Comparison of ENCODE assay signal across 17 mouse cellular contexts in genomic region chr11:97830501-97830900, GRCm38 (mm10). TPM values are rescaled to one million over a fixed set of nuclear protein-coding genes. Genes with fewer than 3 reads are reported as not detected.
A peak's percentile ranks its signal among the peaks of the same experiment; 100 is the strongest.
DNase-seq lines count a peak whose midpoint lies in the region; ATAC-seq and TF ChIP-seq lines count a peak whose summit lies in the region.
"Had no signal": no experiment of that assay in that cellular context is flagged by ENCODE, and none has a peak within 500 bp of the region (broad histone marks: within the 10 kb centered on the region; RNA-seq: fewer than 3 reads in every experiment).

No protein-coding gene starts in this region.

- H3K4me3 ChIP-seq in lung, embryonic 14.5 days (ENCODE audit: low read depth, low read length): no peak overlapping the region
- no peak overlapping the region for H3K4me3 ChIP-seq in lung, adult 2 months (replicated peaks; ENCODE audit: extremely low read depth, low read depth, low read length)
- H3K4me3 ChIP-seq: embryonic facial prominence, embryonic 15.5 days; lung, embryonic 15.5 days; midbrain, embryonic 13.5 days had no signal

- H3K36me3 ChIP-seq in lung, embryonic 14.5 days (ENCODE audit: insufficient read depth): peaks cover 90% of the 10 kb centered on the region
- peaks cover 6% of the 10 kb centered on the region for H3K36me3 ChIP-seq in splenic B cell, adult 2 months (ENCODE audit: control insufficient read depth, insufficient read depth, low read length, poor library complexity, severe bottlenecking)

- WGBS in lung, embryonic 14.5 days: 74% methylated on average over 6 of the region's 6 CpGs
- 38% methylated on average over 6 of the region's 6 CpGs for WGBS in lung, adult 2 months

- intact Hi-C loops in heart, postnatal 25 days (cut with DNase I): no loop called here
- intact Hi-C loops in left cerebral cortex, postnatal 14 days (cut with DNase I): no loop called here

- no peaks in the 10 kb centered on the region for H3K27me3 ChIP-seq in lung, embryonic 14.5 days (ENCODE audit: insufficient read depth, low read length)
- no peaks in the 10 kb centered on the region for H3K27me3 ChIP-seq in splenic B cell, adult 2 months (ENCODE audit: control insufficient read depth, insufficient read depth, low read length, poor library complexity, severe bottlenecking)
- H3K27me3 ChIP-seq: embryonic facial prominence, embryonic 15.5 days; lung, embryonic 15.5 days; midbrain, embryonic 13.5 days had no signal

- no peak for TF ChIP-seq POLR2A in lung, adult 2 months (IDR thresholded peaks at IDR 0.05; ENCODE audit: borderline replicate concordance, extremely low read depth, low read depth, low read length)

- H3K27ac ChIP-seq in lung, embryonic 14.5 days (ENCODE audit: low read depth): 0 out of 2 replicates have a peak overlapping the region, but pooled peaks have one; percentile 15
- H3K27ac ChIP-seq: embryonic facial prominence, embryonic 15.5 days; hindbrain, postnatal 0 days; kidney, postnatal 0 days; lung, embryonic 15.5 days; midbrain, embryonic 13.5 days had no signal

- peak; percentile 91 for DNase-seq in heart, adult 11 months
- no peak for DNase-seq in heart, postnatal 25 days (ENCODE audit: low spot score)
- DNase-seq in lung, embryonic 14.5 days: no peak
- DNase-seq in lung, adult 2 months: no peak
- DNase-seq in splenic B cell, adult 2 months (ENCODE audit: low read depth, low spot score): peak; percentile 42
- no peak for DNase-seq in adrenal gland, postnatal 10 days
- no peak for DNase-seq in left cerebral cortex, postnatal 14 days (ENCODE audit: low spot score in 2 of 2)
- DNase-seq: cerebellum, postnatal 36 days; gastrocnemius, postnatal 10 days had no signal

- no peaks in the 10 kb centered on the region for H3K9me3 ChIP-seq in lung, embryonic 14.5 days (ENCODE audit: low read depth, low read length)
- H3K9me3 ChIP-seq: embryonic facial prominence, embryonic 15.5 days; lung, embryonic 15.5 days; midbrain, embryonic 13.5 days had no signal

- ATAC-seq in lung, embryonic 14.5 days (ENCODE audit: insufficient read depth): no peak
- peak; percentile 35; the same call in 1 of the 2 replicates for ATAC-seq in common myeloid progenitor, adult 5-6 weeks (replicated peaks; ENCODE audit: low read depth, poor library complexity, severe bottlenecking)
- ATAC-seq: forebrain, embryonic 14.5 days; hindbrain, postnatal 0 days; midbrain, embryonic 13.5 days had no signal

- no peak overlapping the region for H3K4me2 ChIP-seq in lung, embryonic 14.5 days
- H3K4me2 ChIP-seq: embryonic facial prominence, embryonic 15.5 days; lung, embryonic 15.5 days; midbrain, embryonic 13.5 days had no signal

- H3K4me1 ChIP-seq in lung, embryonic 14.5 days (ENCODE audit: insufficient read depth): no peaks in the 10 kb centered on the region
- peaks cover 15% of the 10 kb centered on the region; the same call in 1 of the 2 replicates for H3K4me1 ChIP-seq in lung, adult 2 months (ENCODE audit: control insufficient read depth, insufficient read depth, low read length)
- H3K4me1 ChIP-seq: midbrain, embryonic 13.5 days had no signal

- no peak for TF ChIP-seq CTCF in lung, embryonic 14.5 days (IDR thresholded peaks at IDR 0.05; ENCODE audit: low read depth)
- no peak for TF ChIP-seq CTCF in lung, adult 2 months (IDR thresholded peaks at IDR 0.05; ENCODE audit: insufficient read depth, low read length)

- H3K9ac ChIP-seq in lung, embryonic 14.5 days: no peak overlapping the region
- H3K9ac ChIP-seq: embryonic facial prominence, embryonic 15.5 days; lung, embryonic 15.5 days; midbrain, embryonic 13.5 days had no signal

RNA-seq across cellular contexts. Expression of gene B230217C12Rik, which starts 10.1 kb away (rescaled TPM):
- total RNA-seq in heart, postnatal 25 days (2021): under 1 TPM; 0.83 to 0.87 TPM
- 6.1 and 6.8 TPM in 2 replicates for polyA plus RNA-seq in lung, embryonic 14.5 days (2014; fragmentation: Nextera tagmentation; extraction: Ambion mirVana)
- 2.8 and 4.5 TPM in 2 replicates for polyA plus RNA-seq in lung, adult 2 months (2012; rRNA removed)
- total RNA-seq in common myeloid progenitor, adult 5-6 weeks (2017): 0.69 and 1.7 TPM in 2 replicates
- total RNA-seq in adrenal gland, postnatal 10 days (2021): 1 to 10 TPM; 2.0 to 3.1 TPM
- total RNA-seq in left cerebral cortex, postnatal 14 days (2021): 10 to 100 TPM; 48.5 to 52.8 TPM

RNA-seq across cellular contexts. Expression of gene Lasp1, which starts 31.7 kb away (rescaled TPM):
- 10 to 100 TPM; 41.3 to 46.2 TPM for total RNA-seq in heart, postnatal 25 days (2021)
- polyA plus RNA-seq in lung, embryonic 14.5 days (2014; fragmentation: Nextera tagmentation; extraction: Ambion mirVana): 110 and 123 TPM in 2 replicates
- 120 and 137 TPM in 2 replicates for polyA plus RNA-seq in lung, adult 2 months (2012; rRNA removed)
- total RNA-seq in common myeloid progenitor, adult 5-6 weeks (2017): 79.1 and 126 TPM in 2 replicates
- total RNA-seq in adrenal gland, postnatal 10 days (2021): 100 to 1,000 TPM; 107 to 122 TPM
- total RNA-seq in left cerebral cortex, postnatal 14 days (2021): 100 to 1,000 TPM; 189 to 204 TPM

RNA-seq across cellular contexts. Expression of gene Rpl23, which starts 48.3 kb away (rescaled TPM):
- 100 to 1,000 TPM; 454 to 515 TPM for total RNA-seq in heart, postnatal 25 days (2021)
- polyA plus RNA-seq in lung, embryonic 14.5 days (2014; fragmentation: Nextera tagmentation; extraction: Ambion mirVana): 663 and 721 TPM in 2 replicates
- polyA plus RNA-seq in lung, adult 2 months (2012; rRNA removed): 81.7 and 95.5 TPM in 2 replicates
- 2,081 and 2,105 TPM in 2 replicates for total RNA-seq in common myeloid progenitor, adult 5-6 weeks (2017)
- 100 to 1,000 TPM; 958 to 975 TPM for total RNA-seq in adrenal gland, postnatal 10 days (2021)
- total RNA-seq in left cerebral cortex, postnatal 14 days (2021): 100 to 1,000 TPM; 342 to 343 TPM

RNA-seq across cellular contexts. Expression of gene Fbxo47, which starts 53.5 kb away (rescaled TPM):
- under 1 TPM in 1 of 2 experiments, not detected in 1; 0.11 TPM for total RNA-seq in heart, postnatal 25 days (2021)
- polyA plus RNA-seq in lung, embryonic 14.5 days (2014; fragmentation: Nextera tagmentation; extraction: Ambion mirVana): 0.84 and 0.85 TPM in 2 replicates
- 0.16 and 0.36 TPM in 2 replicates for polyA plus RNA-seq in lung, adult 2 months (2012; rRNA removed)
- total RNA-seq in common myeloid progenitor, adult 5-6 weeks (2017): 0.09 and 1.1 TPM in 2 replicates
- total RNA-seq in adrenal gland, postnatal 10 days (2021): 1 to 10 TPM in 1 of 2 experiments, under 1 TPM in 1; 0.69 to 1.3 TPM
- under 1 TPM; 0.86 to 0.99 TPM for total RNA-seq in left cerebral cortex, postnatal 14 days (2021)

RNA-seq across cellular contexts. Expression of gene 1700001P01Rik, which starts 54.8 kb away (rescaled TPM):
- total RNA-seq in heart, postnatal 25 days (2021): not detected
- 0.32 TPM in 1 of 2 replicates, not detected in the other for polyA plus RNA-seq in lung, embryonic 14.5 days (2014; fragmentation: Nextera tagmentation; extraction: Ambion mirVana)
- 0.22 TPM in 1 of 2 replicates, not detected in the other for polyA plus RNA-seq in lung, adult 2 months (2012; rRNA removed)
- not detected in 2 replicates for total RNA-seq in common myeloid progenitor, adult 5-6 weeks (2017)
- total RNA-seq in adrenal gland, postnatal 10 days (2021): under 1 TPM in 1 of 2 experiments, not detected in 1; 0.51 TPM
- 1 to 10 TPM in 1 of 2 experiments, not detected in 1; 1.0 TPM for total RNA-seq in left cerebral cortex, postnatal 14 days (2021)
- total RNA-seq: gastrocnemius, postnatal 10 days; hindbrain, postnatal 0 days had no signal
- polyA plus RNA-seq: hindbrain, postnatal 0 days; kidney, postnatal 0 days; neural tube, embryonic 11.5 days had no signal

Comparison
In these comparisons a context has a peak if more than half of its experiments do, and no peak if none do; other contexts are left out.
1. DNase-seq: peak in heart, adult 11 months (single experiment) and splenic B cell, adult 2 months (single experiment); none in heart, postnatal 25 days (single experiment), lung, embryonic 14.5 days (single experiment), lung, adult 2 months (single experiment), adrenal gland, postnatal 10 days (single experiment) and left cerebral cortex, postnatal 14 days (0 of 2).
2. RNA of gene B230217C12Rik, which starts 10.1 kb away (total RNA-seq): 48.5 to 52.8 TPM in left cerebral cortex, postnatal 14 days; 2.0 to 3.1 TPM in adrenal gland, postnatal 10 days, 0.83 to 0.87 TPM in heart, postnatal 25 days and 0.69 to 1.7 TPM in common myeloid progenitor, adult 5-6 weeks; every median in the first group is over 10 times any median in the second.